Mouse (Mus musculus) kidney, embryonic 15.5 days (tissue): ENCODE measurements around the gene Bcl9l. TPM values are rescaled to one million over a fixed set of nuclear protein-coding genes. Genes with fewer than 3 reads are reported as not detected.
A peak's percentile ranks its signal among the peaks of the same experiment; 100 is the strongest.

Experiments used
- ATAC-seq: fragments of 200-750 bp; cut with Nextera tagmentation; replicated peaks from 2 replicates; pipeline ENCODE4 v1.8.0; 2017; ENCODE audit warnings: moderate TSS enrichment; ENCODE audit not compliant: low FRiP score
- H3K27ac ChIP-seq: fragments of 300-500 bp; sonication (generic); 2 replicates; pipeline ENCODE4 v1.5.1; 2015; ENCODE audit warnings: mild to moderate bottlenecking, inconsistent platforms
- H3K27me3 ChIP-seq: fragments of 300-500 bp; sonication (generic); 2 replicates; pipeline ENCODE4 v1.6.1; 2015; ENCODE audit warnings: inconsistent platforms
- H3K36me3 ChIP-seq: fragments of 300-500 bp; sonication (generic); 2 replicates; pipeline ENCODE4 v1.6.1; 2015; ENCODE audit warnings: inconsistent platforms
- H3K4me1 ChIP-seq: fragments of 300-500 bp; sonication (generic); 2 replicates; pipeline ENCODE4 v1.6.1; 2015; ENCODE audit warnings: inconsistent platforms
- H3K4me2 ChIP-seq: fragments of 300-500 bp; sonication (generic); 2 replicates; pipeline ENCODE4 v1.6.1; 2015; ENCODE audit warnings: moderate library complexity, mild to moderate bottlenecking, inconsistent platforms
- H3K4me3 ChIP-seq: fragments of 300-500 bp; sonication (generic); replicated peaks from 2 replicates; pipeline ENCODE4 v1.5.1; 2015; ENCODE audit warnings: mild to moderate bottlenecking, inconsistent platforms
- H3K9ac ChIP-seq: fragments of 300-500 bp; sonication (generic); 2 replicates; pipeline ENCODE4 v1.6.1; 2015; ENCODE audit warnings: mild to moderate bottlenecking, inconsistent platforms
- H3K9me3 ChIP-seq: fragments of 300-500 bp; sonication (generic); replicated peaks from 2 replicates; pipeline ENCODE4 v1.6.1; 2016; ENCODE audit warnings: inconsistent platforms
- WGBS: fragments of 180-500 bp; shearing (Covaris S2); methylation state at CpG from one replicate; pipeline ENCODE4 v1.1.7; 2015; ENCODE audit warnings: mixed read lengths; 5-methylcytosine and 5-hydroxymethylcytosine counted together
- polyA plus RNA-seq: library from polyadenylated mRNA; unstranded; fragments of >200 nt; fragmentation: Nextera tagmentation; extraction: Ambion mirVana; gene quantifications from 2 replicates; pipeline ENCODE4 v1.2.1, GENCODE M21; 2015

Gene Bcl9l
- polyA plus RNA-seq, 1 experiment from 2014 or later: 11.7 TPM

GRCm38 (mm10) chr9:44524235-44524826, 41.7 kb downstream of the Bcl9l start:
- H3K27me3 ChIP-seq: no peaks in the 10 kb centered on the region
- no peak overlapping the region for H3K27ac ChIP-seq
- H3K4me1 ChIP-seq: no peaks in the 10 kb centered on the region
- H3K9ac ChIP-seq: no peak overlapping the region
- no peak overlapping the region for H3K4me3 ChIP-seq
- H3K4me2 ChIP-seq: no peak overlapping the region
- no peak for ATAC-seq
- no peaks in the 10 kb centered on the region for H3K36me3 ChIP-seq
- 76% methylated on average over 5 of the region's 5 CpGs for WGBS
- no peaks in the 10 kb centered on the region for H3K9me3 ChIP-seq

GRCm38 (mm10) chr9:44525001-44525400, 42.4 kb downstream of the Bcl9l start:
- Histone ChIP-seq H3K9me3 (no peaks in the 10 kb centered on the region), H3K27ac (no peak overlapping the region), H3K4me3 (no peak overlapping the region), H3K4me1 (no peaks in the 10 kb centered on the region), H3K4me2 (no peak overlapping the region), H3K27me3 (no peaks in the 10 kb centered on the region), H3K9ac (no peak overlapping the region), H3K36me3 (no peaks in the 10 kb centered on the region)
- ATAC-seq: no peak
- WGBS: 82% methylated on average over 3 of the region's 3 CpGs

DNA sequence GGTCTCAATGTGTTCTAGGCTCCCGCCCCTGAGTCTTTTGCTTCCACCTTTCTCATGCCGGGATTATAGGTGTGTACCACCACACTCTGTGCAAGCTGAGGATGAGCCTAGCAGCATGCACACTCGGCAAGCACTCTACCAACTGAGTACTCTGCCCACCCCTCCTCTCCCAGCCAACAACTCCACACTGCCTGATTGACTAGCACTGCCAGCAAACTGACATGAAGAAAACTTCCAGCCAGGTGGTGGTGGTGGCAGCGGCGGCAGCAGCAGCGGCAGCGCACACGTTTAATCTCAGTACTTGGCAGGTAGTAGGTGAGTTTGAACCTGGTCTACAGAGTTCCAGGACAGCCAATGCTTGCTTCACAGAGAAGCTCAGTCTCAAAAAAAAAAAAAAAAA, 43.0 kb downstream of the Bcl9l start:
- no peak overlapping the region for H3K4me2 ChIP-seq
- no peaks in the 10 kb centered on the region for H3K27me3 ChIP-seq
- H3K4me1 ChIP-seq: no peaks in the 10 kb centered on the region
- 92% methylated on average over 8 of the region's 8 CpGs for WGBS
- no peak overlapping the region for H3K9ac ChIP-seq
- no peaks in the 10 kb centered on the region for H3K9me3 ChIP-seq
- no peak overlapping the region for H3K4me3 ChIP-seq
- no peak overlapping the region for H3K27ac ChIP-seq
- ATAC-seq: no peak
- H3K36me3 ChIP-seq: no peaks in the 10 kb centered on the region

DNA sequence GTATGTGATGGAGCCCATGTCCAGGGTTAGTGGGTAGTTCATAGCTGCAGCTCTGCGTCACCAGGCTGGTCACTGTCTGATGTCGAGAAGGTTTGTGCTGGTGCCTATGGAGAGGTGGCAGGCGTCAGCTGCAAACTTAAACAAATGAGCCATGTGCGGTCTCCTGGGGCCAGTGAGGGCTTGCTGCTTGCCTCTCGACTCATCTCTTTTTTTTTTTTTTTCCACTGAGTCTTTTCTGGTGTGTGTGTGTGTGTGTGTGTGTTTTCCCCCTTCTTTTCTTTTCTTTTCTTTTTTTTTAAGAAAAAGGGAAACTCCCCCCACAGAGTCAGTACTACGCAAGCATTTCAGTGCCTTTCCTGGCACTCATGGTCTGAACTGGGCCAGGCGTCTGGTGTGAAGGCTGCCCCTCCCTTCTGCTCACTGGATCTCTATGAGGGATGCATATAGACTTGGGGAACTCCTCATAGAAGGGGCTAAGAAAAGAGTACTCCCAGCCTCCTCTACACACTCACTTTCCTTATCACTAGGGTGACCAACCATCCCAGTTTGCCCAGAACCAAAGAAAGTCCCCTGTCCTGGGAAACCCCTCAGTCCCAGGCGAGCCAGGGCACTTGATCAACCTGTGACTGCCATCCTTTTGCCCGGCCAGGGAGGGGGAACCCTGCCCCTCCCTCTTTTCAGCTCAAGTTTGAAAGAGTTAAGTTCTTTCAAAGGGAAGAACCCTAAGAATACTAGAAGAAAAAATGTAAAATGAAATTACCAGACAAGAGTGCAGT, 43.9 kb downstream of the Bcl9l start:
- no peak overlapping the region for H3K9ac ChIP-seq
- no peak overlapping the region for H3K4me2 ChIP-seq
- no peak for ATAC-seq
- no peaks in the 10 kb centered on the region for H3K4me1 ChIP-seq
- 56% methylated on average over 9 of the region's 9 CpGs for WGBS
- no peaks in the 10 kb centered on the region for H3K9me3 ChIP-seq
- H3K36me3 ChIP-seq: no peaks in the 10 kb centered on the region
- H3K4me3 ChIP-seq: no peak overlapping the region
- H3K27ac ChIP-seq: no peak overlapping the region
- H3K27me3 ChIP-seq: no peaks in the 10 kb centered on the region

- no peak overlapping the region for H3K27ac ChIP-seq
- 46% methylated on average over 8 of the region's 8 CpGs for WGBS
- no peak overlapping the region for H3K9ac ChIP-seq
- ATAC-seq: no peak
- no peak overlapping the region for H3K4me3 ChIP-seq
- H3K36me3 ChIP-seq: no peaks in the 10 kb centered on the region
- no peaks in the 10 kb centered on the region; the same call in 1 of the 2 replicates for H3K4me1 ChIP-seq
- H3K9me3 ChIP-seq: no peaks in the 10 kb centered on the region
- H3K4me2 ChIP-seq: no peak overlapping the region
- H3K27me3 ChIP-seq: no peaks in the 10 kb centered on the region
Measured at GRCm38 (mm10) chr9:44528340-44528739, 45.7 kb downstream of the Bcl9l start.

DNA sequence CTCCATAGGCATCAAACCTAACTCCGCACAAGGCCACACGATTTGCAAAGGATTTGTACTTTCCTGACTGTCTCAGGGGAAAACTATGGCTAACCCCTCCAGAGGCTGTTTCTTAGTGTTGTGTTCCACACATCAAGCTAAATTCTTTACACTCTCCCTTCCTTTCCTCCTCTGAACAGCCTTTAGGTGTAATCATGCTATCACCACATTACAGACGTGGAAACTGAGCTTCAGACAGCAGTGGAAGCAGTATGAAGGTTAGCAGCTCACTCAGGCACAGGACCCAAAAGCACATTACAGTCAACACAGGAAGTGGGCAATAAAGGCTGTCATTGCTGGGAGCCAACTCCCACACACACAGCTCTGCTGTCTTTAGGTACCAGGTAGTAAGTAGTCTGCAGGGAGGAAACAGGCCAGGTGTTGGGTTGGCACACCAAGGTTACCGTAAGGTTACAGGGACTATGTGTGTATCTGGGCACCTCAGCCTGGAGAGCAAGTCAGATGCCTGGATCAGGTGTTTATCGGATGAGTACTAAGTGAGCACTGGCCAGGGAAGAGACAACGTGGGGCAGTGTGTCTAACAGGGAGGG, 50.5 kb downstream of the Bcl9l start:
- H3K9me3 ChIP-seq: no peaks in the 10 kb centered on the region
- ATAC-seq: no peak
- no peak overlapping the region for H3K4me2 ChIP-seq
- no peak overlapping the region for H3K27ac ChIP-seq
- no peaks in the 10 kb centered on the region for H3K27me3 ChIP-seq
- WGBS: 70% methylated on average over 6 of the region's 6 CpGs
- peaks cover 13% of the 10 kb centered on the region for H3K4me1 ChIP-seq
- H3K4me3 ChIP-seq: no peak overlapping the region
- no peaks in the 10 kb centered on the region for H3K36me3 ChIP-seq
- no peak overlapping the region for H3K9ac ChIP-seq

DNA sequence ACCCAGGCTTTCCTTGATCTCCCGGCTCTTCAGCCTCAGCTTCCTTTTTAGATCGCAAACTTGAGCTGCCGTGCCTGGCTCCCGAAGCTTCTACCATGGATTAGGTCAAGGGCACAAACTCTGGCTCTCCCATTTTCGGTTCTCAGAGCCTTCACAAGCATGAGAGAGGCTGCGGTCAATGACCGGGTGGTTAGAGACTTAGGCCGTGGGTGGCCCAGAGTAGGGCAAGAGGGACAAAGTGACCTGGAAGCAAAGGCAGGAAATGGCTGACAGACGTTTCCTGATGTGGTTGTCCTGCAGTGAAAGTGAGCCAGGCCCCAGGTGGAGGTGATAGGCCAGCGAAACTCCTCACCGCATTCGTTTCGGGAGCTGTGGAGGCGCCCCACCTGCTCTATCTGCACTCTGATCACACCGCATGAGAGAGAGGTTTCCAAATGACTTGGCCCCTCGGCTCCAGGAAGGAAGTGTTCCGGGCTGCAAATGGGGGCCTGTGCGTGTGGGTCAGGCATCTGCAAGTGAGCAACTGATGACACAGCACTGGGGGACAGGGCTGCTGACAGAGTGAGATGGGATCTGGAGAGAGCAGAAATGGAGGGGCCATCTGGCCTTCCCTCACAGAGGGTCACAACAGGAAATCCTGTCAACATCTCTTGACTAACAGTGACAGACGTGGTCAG, 55.1 kb downstream of the Bcl9l start:
- WGBS: 50% methylated on average over 19 of the region's 19 CpGs
- H3K36me3 ChIP-seq: no peaks in the 10 kb centered on the region
- H3K9ac ChIP-seq: no peak overlapping the region
- H3K27ac ChIP-seq: no peak overlapping the region
- no peak overlapping the region for H3K4me3 ChIP-seq
- H3K4me1 ChIP-seq: peaks cover 14% of the 10 kb centered on the region
- no peaks in the 10 kb centered on the region for H3K27me3 ChIP-seq
- no peaks in the 10 kb centered on the region for H3K9me3 ChIP-seq
- ATAC-seq: no peak
- peak overlapping the region; percentile 34 for H3K4me2 ChIP-seq

- Histone ChIP-seq H3K9me3 (no peaks in the 10 kb centered on the region), H3K9ac (no peak overlapping the region), H3K4me1 (peaks cover 14% of the 10 kb centered on the region), H3K4me2 (no peak overlapping the region), H3K27ac (no peak overlapping the region), H3K4me3 (no peak overlapping the region), H3K27me3 (no peaks in the 10 kb centered on the region), H3K36me3 (no peaks in the 10 kb centered on the region)
- 53% methylated on average over 2 of the region's 2 CpGs for WGBS
- ATAC-seq: no peak
Measured at GRCm38 (mm10) chr9:44539816-44540421, 57.3 kb downstream of the Bcl9l start.

DNA sequence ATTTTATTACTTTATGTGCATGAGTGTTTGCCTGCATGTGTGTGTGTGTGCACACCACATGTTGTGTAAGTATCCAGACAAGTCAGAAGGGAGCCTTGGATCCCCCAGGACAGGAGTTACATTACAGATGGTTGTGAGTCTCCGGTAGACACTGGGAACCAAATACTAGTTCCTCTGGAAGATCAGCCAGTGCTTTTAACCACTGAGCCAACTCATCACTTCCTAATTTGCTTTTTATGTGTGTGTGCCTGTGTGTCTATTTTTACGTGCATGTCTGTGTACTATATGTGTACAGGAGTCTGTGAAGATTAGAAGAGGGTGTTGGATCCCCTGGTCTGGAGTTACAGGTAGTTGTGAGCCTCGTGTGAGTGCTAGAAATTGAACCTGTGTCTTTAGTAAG, 58.1 kb downstream of the Bcl9l start:
- Histone ChIP-seq H3K27ac (no peak overlapping the region), H3K9me3 (no peaks in the 10 kb centered on the region), H3K36me3 (no peaks in the 10 kb centered on the region), H3K4me2 (no peak overlapping the region), H3K9ac (no peak overlapping the region), H3K27me3 (no peaks in the 10 kb centered on the region), H3K4me1 (peaks cover 14% of the 10 kb centered on the region), H3K4me3 (no peak overlapping the region)
- WGBS: 85% methylated on average over 3 of the region's 3 CpGs
- no peak for ATAC-seq

GRCm38 (mm10) chr9:44542364-44542763, 59.7 kb downstream of the Bcl9l start:
- Histone ChIP-seq H3K9me3 (no peaks in the 10 kb centered on the region), H3K36me3 (no peaks in the 10 kb centered on the region), H3K4me1 (peaks cover 8% of the 10 kb centered on the region), H3K4me2 (no peak overlapping the region), H3K27me3 (no peaks in the 10 kb centered on the region), H3K9ac (no peak overlapping the region), H3K4me3 (no peak overlapping the region), H3K27ac (no peak overlapping the region)
- 85% methylated on average over 4 of the region's 4 CpGs for WGBS
- ATAC-seq: no peak

DNA sequence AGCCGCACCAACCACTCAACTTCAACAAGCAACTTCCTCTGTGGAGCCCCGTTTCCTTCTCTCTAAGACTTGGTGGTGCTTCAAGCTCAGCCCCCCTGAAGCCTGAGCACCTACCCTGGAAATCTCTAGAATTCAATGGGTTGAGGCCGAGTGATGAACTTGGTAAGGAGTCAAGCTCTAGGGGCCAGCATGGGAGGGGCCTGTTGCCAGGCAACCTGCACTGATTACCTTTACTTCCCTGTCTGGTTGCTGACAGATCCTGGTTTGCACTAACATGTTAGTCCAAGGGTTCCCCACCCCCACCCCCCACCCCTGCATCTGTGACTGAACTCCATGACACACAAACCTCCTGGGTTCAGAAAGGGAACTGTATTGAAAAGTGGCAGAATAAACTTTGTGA, 62.4 kb downstream of the Bcl9l start:
- no peak for ATAC-seq
- H3K9ac ChIP-seq: no peak overlapping the region
- H3K27ac ChIP-seq: no peak overlapping the region
- H3K4me2 ChIP-seq: no peak overlapping the region
- H3K4me3 ChIP-seq: no peak overlapping the region
- no peaks in the 10 kb centered on the region for H3K27me3 ChIP-seq
- 74% methylated on average over 3 of the region's 3 CpGs for WGBS
- H3K4me1 ChIP-seq: no peaks in the 10 kb centered on the region
- H3K9me3 ChIP-seq: no peaks in the 10 kb centered on the region
- no peaks in the 10 kb centered on the region for H3K36me3 ChIP-seq
